Mouse (Mus musculus) MEL (cell line): Measurements from ENCODE around the gene Slc22a7. TPM values are rescaled to one million over a fixed set of nuclear protein-coding genes. Genes with fewer than 3 reads are reported as not detected.

Experiments used
- DNase-seq: peaks from one replicate; pipeline ENCODE4 v3.0.0; 2011; ENCODE audit warnings: low read depth, low spot score
- H3K27ac ChIP-seq: 2 replicates; pipeline ENCODE4 v1.5.1; 2012; ENCODE audit warnings: low read depth, mild to moderate bottlenecking, control low read depth, low read length, moderate library complexity; ENCODE audit not compliant: control insufficient read depth
- H3K27me3 ChIP-seq, 2 experiments: fragments of 150-350 bp in 1 of 2; sonication (generic) in 1 of 2; 2 replicates each; pipeline ENCODE4 v1.6.1; 2012; ENCODE audit warnings: low read length in 2 of 2, mild to moderate bottlenecking in 2 of 2, improper control_type of control experiment in 1 of 2, moderate library complexity in 1 of 2; ENCODE audit not compliant: insufficient read depth in 2 of 2, control insufficient read depth in 1 of 2
- H3K36me3 ChIP-seq, 2 experiments: 2 replicates each; pipeline ENCODE4 v1.6.1; 2012 to 2014; ENCODE audit warnings: low read length in 2 of 2, improper control_type of control experiment in 1 of 2, inconsistent platforms in 1 of 2, mild to moderate bottlenecking in 1 of 2; ENCODE audit not compliant: insufficient read depth in 2 of 2, control insufficient read depth in 1 of 2
- H3K4me1 ChIP-seq, 2 experiments: fragments of 150-350 bp in 1 of 2; sonication (generic) in 1 of 2; 2 replicates each; pipeline ENCODE4 v1.6.1; 2012; ENCODE audit warnings: low read length in 2 of 2, improper control_type of control experiment in 1 of 2, mild to moderate bottlenecking in 1 of 2; ENCODE audit not compliant: insufficient read depth in 2 of 2, control insufficient read depth in 1 of 2
- H3K4me3 ChIP-seq, 2 experiments: fragments of 150-350 bp in 1 of 2; sonication (generic) in 1 of 2; 2 replicates each; pipeline ENCODE4 v1.5.1; 2012; ENCODE audit warnings: low read depth in 2 of 2, low read length in 2 of 2, mild to moderate bottlenecking in 2 of 2, moderate library complexity in 2 of 2, control low read depth in 1 of 2, improper control_type of control experiment in 1 of 2; ENCODE audit not compliant: control insufficient read depth in 1 of 2, insufficient read depth in 1 of 2
- H3K79me2 ChIP-seq: 2 replicates; pipeline ENCODE4 v1.6.1; 2012; ENCODE audit warnings: mild to moderate bottlenecking, low read length, moderate library complexity; ENCODE audit not compliant: control insufficient read depth, poor library complexity, insufficient read depth
- H3K9ac ChIP-seq: 2 replicates; pipeline ENCODE4 v1.6.1; 2012; ENCODE audit warnings: low read depth, mild to moderate bottlenecking, control low read depth, low read length, moderate library complexity; ENCODE audit not compliant: control insufficient read depth, poor library complexity, severe bottlenecking
- H3K9me3 ChIP-seq: fragments of 150-350 bp; sonication (generic); replicated peaks from 2 replicates; pipeline ENCODE4 v1.6.1; 2012; ENCODE audit warnings: mild to moderate bottlenecking, low read length, improper control_type of control experiment, moderate library complexity; ENCODE audit not compliant: insufficient read depth
- CHD1 ChIP-seq: IDR thresholded peaks from 2 replicates; pipeline ENCODE4 v1.6.1; 2012; ENCODE audit warnings: low read depth, mild to moderate bottlenecking, inconsistent platforms, low read length, improper control_type of control experiment
- CTCF ChIP-seq, 3 experiments: IDR thresholded peaks in 2 of 3; conservative IDR thresholded peaks in 1 of 3; 2 replicates each; pipeline ENCODE4 v1.5.1; 2011 to 2012; ENCODE audit warnings: low read length in 3 of 3, low read depth in 2 of 3, mild to moderate bottlenecking in 2 of 3, improper control_type of control experiment in 1 of 3, inconsistent platforms in 1 of 3, mixed read lengths in 1 of 3, moderate library complexity in 1 of 3; ENCODE audit not compliant: control insufficient read depth in 1 of 3, insufficient read depth in 1 of 3, poor library complexity in 1 of 3, severe bottlenecking in 1 of 3
- E2F4 ChIP-seq: IDR thresholded peaks from 2 replicates; pipeline ENCODE4 v1.6.1; 2011; ENCODE audit warnings: low read depth, low read length, improper control_type of control experiment, borderline replicate concordance
- HCFC1 ChIP-seq: IDR thresholded peaks from 2 replicates; pipeline ENCODE4 v1.6.1; 2012; ENCODE audit warnings: low read depth, mild to moderate bottlenecking, inconsistent platforms, low read length, improper control_type of control experiment, moderate library complexity
- KAT2A ChIP-seq: conservative IDR thresholded peaks from 2 replicates; pipeline ENCODE4 v1.6.1; 2012; ENCODE audit warnings: low read depth, low read length, improper control_type of control experiment, inconsistent platforms
- POLR2AphosphoS5 ChIP-seq: IDR thresholded peaks from 2 replicates; pipeline ENCODE4 v1.6.1; 2012; ENCODE audit warnings: low read depth, borderline replicate concordance, mild to moderate bottlenecking, inconsistent platforms, low read length, moderate library complexity, mixed read lengths
- RAD21 ChIP-seq: IDR thresholded peaks from 2 replicates; pipeline ENCODE4 v1.6.1; 2011; ENCODE audit warnings: mild to moderate bottlenecking, low read depth, low read length, improper control_type of control experiment
- USF2 ChIP-seq, 2 experiments: IDR thresholded peaks; 2 replicates each; pipeline ENCODE4 v1.6.1; 2011 to 2012; ENCODE audit warnings: improper control_type of control experiment in 2 of 2, low read length in 2 of 2, borderline replicate concordance in 1 of 2, inconsistent platforms in 1 of 2, low read depth in 1 of 2, mild to moderate bottlenecking in 1 of 2; ENCODE audit not compliant: insufficient read depth in 1 of 2
- ZKSCAN1 ChIP-seq: IDR thresholded peaks from 2 replicates; pipeline ENCODE4 v1.6.1; 2012; ENCODE audit warnings: low read depth, mild to moderate bottlenecking, inconsistent platforms, low read length, improper control_type of control experiment, moderate library complexity
- polyA plus RNA-seq, 2 experiments: library from polyadenylated mRNA; stranded (reverse) in 1 of 2; unstranded in 1 of 2; fragments of >175 nt in 1 of 2; fragments of >200 nt in 1 of 2; gene quantifications; 2 replicates each; pipeline versions ENCODE4 v1.2.1 to v1.2.4; 2012; ENCODE audit warnings: low replicate concordance in 2 of 2, low read depth in 1 of 2; ENCODE audit not compliant: insufficient read length in 2 of 2, insufficient read depth in 1 of 2, missing spikeins in 1 of 2
- total RNA-seq: library from RNA; depleted of rRNA; stranded (reverse); fragments of 300-350 nt; gene quantifications from 2 replicates; pipeline ENCODE4 v1.2.3, GENCODE M21; 2012

Slc22a7 gene
- total and polyA plus RNA-seq, 3 experiments = not detected

- H3K27me3 ChIP-seq = peaks cover 0 to 2% of the 10 kb centered on the region in 2 experiments; a peak in 3 of 4 replicates
- no peaks in the 10 kb centered on the region for H3K9me3 ChIP-seq
- H3K4me1 ChIP-seq = no peaks in the 10 kb centered on the region
- TF ChIP-seq CTCF (IDR thresholded peaks at IDR 0.05 in 2 of 3, conservative IDR thresholded peaks at IDR 0.05 in 1 of 3; ENCODE audit: control insufficient read depth in 1 of 3, insufficient read depth in 1 of 3, low read depth in 2 of 3, low read length in 3 of 3, poor library complexity in 1 of 3, severe bottlenecking in 1 of 3) = no peak
- no peak for TF ChIP-seq E2F4
- TF ChIP-seq ZKSCAN1 = no peak
- TF ChIP-seq RAD21 = no peak
- TF ChIP-seq, all 39 proteins: peak for 0
- Histone ChIP-seq H3K4me3 (no peak overlapping the region), H3K27ac (no peak overlapping the region), H3K9ac (no peak overlapping the region), H3K36me3 (no peaks in the 10 kb centered on the region), H3K79me2 (no peaks in the 10 kb centered on the region)
- DNase-seq = no peak
Observed at GRCm38 (mm10) chr17:46484461-46484875, 46.2 kb upstream of the Slc22a7 start.

- H3K27me3 ChIP-seq = peaks cover 0 to 2% of the 10 kb centered on the region in 2 experiments; a peak in 3 of 4 replicates
- no peaks in the 10 kb centered on the region for H3K9me3 ChIP-seq
- no peak for DNase-seq
- no peaks in the 10 kb centered on the region for H3K79me2 ChIP-seq
- H3K4me1 ChIP-seq = no peaks in the 10 kb centered on the region
- H3K9ac ChIP-seq = no peak overlapping the region
- TF ChIP-seq CHD1 = no peak
- no peak for TF ChIP-seq HCFC1
- TF ChIP-seq POLR2AphosphoS5 = no peak
- TF ChIP-seq KAT2A = no peak
- no peak overlapping the region for H3K4me3 ChIP-seq
- no peaks in the 10 kb centered on the region for H3K36me3 ChIP-seq
- H3K27ac ChIP-seq = no peak overlapping the region
Observed at GRCm38 (mm10) chr17:46484021-46484431, 45.8 kb upstream of the Slc22a7 start.

GRCm38 (mm10) chr17:46483561-46484001 is 45.3 kb upstream of the Slc22a7 start:
- DNase-seq = no peak
- Histone ChIP-seq H3K79me2 (no peaks in the 10 kb centered on the region), H3K9ac (no peak overlapping the region), H3K9me3 (no peaks in the 10 kb centered on the region), H3K4me3 (no peak overlapping the region), H3K27ac (no peak overlapping the region), H3K36me3 (no peaks in the 10 kb centered on the region), H3K27me3 (peaks cover 0 to 4% of the 10 kb centered on the region in 2 experiments; a peak in 3 of 4 replicates), H3K4me1 (no peaks in the 10 kb centered on the region)
- TF ChIP-seq E2F4 (no peak), HCFC1 (0 out of 2 replicates have a peak, but pooled peaks have one; percentile 49)

- Histone ChIP-seq H3K4me3 (no peak overlapping the region), H3K9ac (no peak overlapping the region), H3K9me3 (no peaks in the 10 kb centered on the region), H3K4me1 (no peaks in the 10 kb centered on the region), H3K79me2 (no peaks in the 10 kb centered on the region), H3K27me3 (peaks cover 0 to 9% of the 10 kb centered on the region in 2 experiments), H3K27ac (no peak overlapping the region)
- DNase-seq = no peak
- no peak for TF ChIP-seq USF2 (IDR thresholded peaks at IDR 0.05; ENCODE audit: borderline replicate concordance in 1 of 2, insufficient read depth in 1 of 2, low read depth in 1 of 2, low read length in 2 of 2)
- TF ChIP-seq, all 39 proteins: peak for 0
- H3K36me3 ChIP-seq = no peaks in the 10 kb centered on the region
Observed at GRCm38 (mm10) chr17:46477286-46477685, 39.0 kb upstream of the Slc22a7 start.
